Mouse (Mus musculus): ENCODE data around the gene Prkce. TPM values are rescaled to one million over a fixed set of nuclear protein-coding genes. Genes with fewer than 3 reads are reported as not detected.

Prkce gene
- total RNA-seq, 1 experiment from 2014 or later, result 6.4 TPM

GRCm38 (mm10) chr17:86279751-86280150 is 112.2 kb downstream of the Prkce start:
- no peak for ATAC-seq (replicated peaks; ENCODE audit: low read depth, poor library complexity, severe bottlenecking)

- ATAC-seq (replicated peaks; ENCODE audit: low read depth, poor library complexity, severe bottlenecking), result peak; percentile 72
Observed at GRCm38 (mm10) chr17:86283741-86284140, 116.2 kb downstream of the Prkce start.

- ATAC-seq (replicated peaks; ENCODE audit: low read depth, poor library complexity, severe bottlenecking), result no peak
Observed at GRCm38 (mm10) chr17:86285058-86285457, 117.5 kb downstream of the Prkce start.

- ATAC-seq (replicated peaks; ENCODE audit: low read depth, poor library complexity, severe bottlenecking), result no peak
Observed at GRCm38 (mm10) chr17:86286747-86287271, 119.2 kb downstream of the Prkce start.

- ATAC-seq (replicated peaks; ENCODE audit: low read depth, poor library complexity, severe bottlenecking), result no peak
Observed at GRCm38 (mm10) chr17:86292711-86293110, 125.1 kb downstream of the Prkce start.

GRCm38 (mm10) chr17:86293247-86293744 is 125.7 kb downstream of the Prkce start:
- peak; percentile 83 for ATAC-seq (replicated peaks; ENCODE audit: low read depth, poor library complexity, severe bottlenecking)

GRCm38 (mm10) chr17:86299576-86299975 is 132.0 kb downstream of the Prkce start:
- no peak for ATAC-seq (replicated peaks; ENCODE audit: low read depth, poor library complexity, severe bottlenecking)

GRCm38 (mm10) chr17:86300774-86301595 is 133.4 kb downstream of the Prkce start:
- peak; percentile 80 for ATAC-seq (replicated peaks; ENCODE audit: low read depth, poor library complexity, severe bottlenecking)

- no peak for ATAC-seq (replicated peaks; ENCODE audit: low read depth, poor library complexity, severe bottlenecking)
Observed at GRCm38 (mm10) chr17:86302266-86302665, 134.7 kb downstream of the Prkce start.

- no peak for ATAC-seq (replicated peaks; ENCODE audit: low read depth, poor library complexity, severe bottlenecking)
Observed at GRCm38 (mm10) chr17:86302861-86303331, 135.3 kb downstream of the Prkce start.

GRCm38 (mm10) chr17:86303401-86304243 is 136.0 kb downstream of the Prkce start:
- ATAC-seq (replicated peaks; ENCODE audit: low read depth, poor library complexity, severe bottlenecking), result no peak

- ATAC-seq (replicated peaks; ENCODE audit: low read depth, poor library complexity, severe bottlenecking), result no peak
Observed at GRCm38 (mm10) chr17:86304923-86305630, 137.5 kb downstream of the Prkce start.

- ATAC-seq (replicated peaks; ENCODE audit: low read depth, poor library complexity, severe bottlenecking), result no peak
Observed at GRCm38 (mm10) chr17:86306161-86306560, 138.6 kb downstream of the Prkce start.

GRCm38 (mm10) chr17:86313413-86314139 is 146.0 kb downstream of the Prkce start:
- peak; percentile 94 for ATAC-seq (replicated peaks; ENCODE audit: low read depth, poor library complexity, severe bottlenecking)

GRCm38 (mm10) chr17:86315874-86316273 is 148.3 kb downstream of the Prkce start:
- no peak for ATAC-seq (replicated peaks; ENCODE audit: low read depth, poor library complexity, severe bottlenecking)

GRCm38 (mm10) chr17:86316771-86317170 is 149.2 kb downstream of the Prkce start:
- ATAC-seq (replicated peaks; ENCODE audit: low read depth, poor library complexity, severe bottlenecking), result no peak

GRCm38 (mm10) chr17:86317197-86317596 is 149.6 kb downstream of the Prkce start:
- no peak for ATAC-seq (replicated peaks; ENCODE audit: low read depth, poor library complexity, severe bottlenecking)

- no peak for ATAC-seq (replicated peaks; ENCODE audit: low read depth, poor library complexity, severe bottlenecking)
Observed at GRCm38 (mm10) chr17:86319967-86320602, 152.5 kb downstream of the Prkce start.

GRCm38 (mm10) chr17:86322840-86323239 is 155.3 kb downstream of the Prkce start:
- peak; percentile 52 for ATAC-seq (replicated peaks; ENCODE audit: low read depth, poor library complexity, severe bottlenecking)
